Mouse (Mus musculus) skeletal muscle tissue, adult 2 months (tissue): ENCODE data around the gene F11r.

ENCODE experiments used
- DNase-seq: peaks from one replicate; pipeline ENCODE4 v3.0.0-alpha.2; 2012; ENCODE audit warnings: low read depth, low spot score

F11r gene

DNA sequence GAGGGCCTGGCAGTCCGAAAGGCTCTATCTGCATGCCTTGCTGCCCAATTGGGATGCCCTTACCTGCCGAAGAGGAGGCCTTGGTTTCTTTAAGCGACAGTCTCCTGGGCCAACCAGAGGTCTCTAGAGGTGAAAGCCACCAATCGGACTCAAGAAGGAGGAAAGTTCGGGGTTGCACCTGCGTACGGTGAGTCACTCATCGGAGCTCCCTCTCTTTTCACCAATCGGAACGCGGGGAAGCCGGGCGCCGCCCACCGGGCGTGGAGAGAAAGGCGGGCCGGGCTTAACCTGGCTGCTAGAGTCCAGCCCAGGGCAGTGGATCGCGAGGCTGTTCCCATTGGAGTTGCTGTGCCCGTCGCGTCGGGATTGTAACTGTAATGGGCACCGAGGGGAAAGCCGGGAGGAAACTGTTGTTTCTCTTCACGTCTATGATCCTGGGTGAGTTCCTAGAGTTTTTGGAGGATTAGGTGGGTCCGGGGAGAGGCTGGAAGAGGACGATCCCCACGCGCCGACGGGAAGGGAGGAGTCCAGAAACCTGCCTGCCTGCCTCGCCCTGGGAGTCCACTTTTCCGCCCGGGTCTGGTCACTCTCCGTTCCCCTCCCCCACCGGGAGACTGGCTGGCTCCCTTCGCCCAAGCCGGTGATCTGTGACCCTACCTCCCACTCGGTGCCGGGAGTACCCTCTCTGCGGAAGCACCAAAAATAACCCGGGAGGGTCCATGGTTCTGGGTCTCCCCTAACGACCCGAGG lies at the start of gene F11r:
TSS of gene F11r (plus strand) at position 272 of the 750 bp plus-strand sequence.
- no peak for DNase-seq

DNA sequence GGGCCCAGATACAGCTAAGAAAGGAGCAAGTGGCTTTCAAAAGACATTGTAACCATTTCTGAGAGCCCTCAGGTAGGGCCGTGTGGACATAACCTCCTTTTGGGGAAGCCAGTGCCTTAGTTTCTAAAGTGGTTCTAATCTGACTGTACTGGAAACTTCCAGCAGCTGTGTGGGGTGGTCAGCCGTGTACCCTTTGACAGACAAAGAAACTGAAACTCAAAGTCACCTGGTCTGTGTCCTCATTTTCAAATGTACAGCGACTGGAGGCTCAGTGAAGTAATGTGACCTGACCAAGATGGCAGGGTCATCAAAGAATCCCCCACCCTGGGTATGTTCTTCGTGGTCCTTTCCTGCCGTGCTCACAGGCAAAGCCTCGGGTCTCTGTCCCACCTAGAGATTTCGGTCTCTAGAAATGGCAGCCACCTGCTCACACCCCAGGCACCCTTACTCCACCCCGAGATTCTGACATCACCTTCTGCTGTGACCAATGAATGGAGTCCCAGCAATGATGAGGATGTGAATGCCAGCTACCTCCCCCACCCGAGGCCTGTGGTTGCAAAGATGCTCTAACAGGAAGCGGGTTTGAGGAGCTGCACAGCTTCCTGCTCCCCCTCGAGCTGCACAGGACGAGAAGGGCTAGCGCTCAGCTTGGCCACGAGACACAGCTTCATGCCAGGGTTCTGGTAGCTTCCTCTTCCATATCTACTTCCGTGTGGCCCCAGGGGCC lies 48.8 kb upstream of the F11r start, which contains the start of gene Arhgap30:
TSS of gene Arhgap30 (plus strand) at position 579 of the 727 bp plus-strand sequence.
- peak; percentile 75 for DNase-seq

DNA sequence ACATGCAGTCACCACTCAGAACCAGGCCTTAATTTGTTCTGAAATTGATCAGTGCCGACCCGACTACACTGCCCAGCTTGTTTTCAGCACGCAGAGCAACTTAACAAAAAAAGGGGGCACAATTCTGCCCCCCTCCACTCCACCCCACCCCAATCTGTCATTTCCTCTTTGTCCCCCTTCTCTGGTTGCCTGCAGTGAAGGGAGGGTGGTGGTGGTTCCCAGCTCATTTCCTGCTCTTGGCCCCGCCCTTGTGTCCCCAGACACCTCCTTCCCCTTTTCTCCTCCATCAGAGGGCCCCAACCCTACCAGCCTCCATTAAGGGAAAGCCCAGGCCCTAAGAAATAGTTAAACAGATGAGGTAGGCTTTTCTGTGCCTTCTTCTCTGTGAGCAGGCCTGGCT lies 47.2 kb upstream of the F11r start:
- peak; percentile 39 for DNase-seq

DNA sequence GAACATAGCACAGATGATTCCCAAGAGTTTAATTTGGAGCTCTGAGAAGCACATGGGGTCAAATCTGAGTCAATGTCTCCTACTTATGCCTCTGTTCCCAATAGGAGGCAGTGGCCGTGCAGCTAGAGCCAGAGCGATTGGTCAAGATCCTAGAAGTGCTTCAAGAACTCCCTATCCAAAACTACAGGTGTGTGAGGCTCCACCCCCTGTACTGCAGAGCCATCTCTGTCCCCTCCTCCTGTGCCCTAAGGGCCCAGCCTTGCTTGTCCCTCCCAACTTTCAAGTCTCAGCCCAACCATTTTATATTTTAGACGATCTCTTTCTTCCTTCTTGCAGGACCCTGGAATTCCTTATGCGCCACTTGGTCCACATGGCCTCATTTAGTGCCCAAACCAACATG lies 35.5 kb upstream of the F11r start:
- no peak for DNase-seq

DNA sequence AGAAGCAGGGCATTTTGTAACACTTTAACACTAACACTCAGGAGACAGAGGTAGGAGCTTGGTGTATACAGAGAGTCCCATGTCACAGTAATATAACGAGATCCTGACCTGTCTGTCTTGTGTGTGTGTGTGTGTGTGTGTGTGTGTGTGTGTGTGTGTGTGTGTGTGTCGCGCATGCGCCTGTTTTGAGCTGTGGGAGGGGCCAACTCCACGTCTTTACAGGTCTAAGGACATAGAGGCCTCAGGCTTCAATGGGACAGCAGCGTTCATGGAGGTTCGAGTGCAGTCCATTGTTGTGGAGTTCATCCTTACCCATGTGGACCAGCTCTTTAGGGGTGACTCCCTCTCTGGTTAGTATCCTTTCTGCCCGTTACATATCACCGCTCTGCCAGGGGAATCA lies 34.3 kb upstream of the F11r start:
- DNase-seq, result no peak

DNA sequence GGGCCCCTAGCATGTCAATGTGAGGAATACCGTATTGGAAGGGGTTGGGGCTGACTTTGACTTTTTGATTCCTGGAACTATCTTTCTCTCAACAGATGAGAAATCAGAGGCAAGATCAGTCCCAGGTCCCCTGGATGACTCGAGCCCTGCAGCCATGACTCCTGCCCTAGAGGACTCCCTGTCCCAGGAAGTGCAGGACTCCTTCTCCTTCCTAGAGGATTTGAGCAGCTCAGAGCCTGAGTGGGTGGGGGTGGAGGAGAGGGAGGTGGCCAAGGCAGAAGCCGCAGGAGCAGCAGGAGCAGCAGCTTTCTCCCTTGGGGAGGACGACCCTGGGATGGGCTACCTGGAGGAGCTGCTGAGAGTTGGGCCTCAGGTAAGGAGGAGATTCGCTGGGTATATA lies 30.1 kb upstream of the F11r start:
- no peak for DNase-seq

DNA sequence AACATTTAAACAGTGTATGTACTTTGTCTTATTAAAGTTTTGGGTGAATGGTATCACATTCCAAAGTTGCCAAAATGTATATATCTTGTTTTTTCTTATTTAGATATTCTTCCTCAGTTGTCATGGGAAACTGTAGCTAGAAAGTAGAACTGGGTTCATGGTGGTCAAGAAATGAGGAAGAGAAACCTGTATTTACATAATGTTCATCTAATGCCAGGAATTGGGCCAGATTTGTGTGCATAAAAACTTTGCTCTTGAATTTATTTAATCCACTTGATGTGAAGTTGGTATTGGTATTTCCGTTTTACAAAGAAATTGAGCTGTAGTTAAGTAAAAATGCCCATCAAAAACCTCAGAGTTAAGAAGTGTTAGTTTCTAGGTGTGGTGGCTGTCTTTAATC lies 27.1 kb upstream of the F11r start:
- DNase-seq, result no peak

DNA sequence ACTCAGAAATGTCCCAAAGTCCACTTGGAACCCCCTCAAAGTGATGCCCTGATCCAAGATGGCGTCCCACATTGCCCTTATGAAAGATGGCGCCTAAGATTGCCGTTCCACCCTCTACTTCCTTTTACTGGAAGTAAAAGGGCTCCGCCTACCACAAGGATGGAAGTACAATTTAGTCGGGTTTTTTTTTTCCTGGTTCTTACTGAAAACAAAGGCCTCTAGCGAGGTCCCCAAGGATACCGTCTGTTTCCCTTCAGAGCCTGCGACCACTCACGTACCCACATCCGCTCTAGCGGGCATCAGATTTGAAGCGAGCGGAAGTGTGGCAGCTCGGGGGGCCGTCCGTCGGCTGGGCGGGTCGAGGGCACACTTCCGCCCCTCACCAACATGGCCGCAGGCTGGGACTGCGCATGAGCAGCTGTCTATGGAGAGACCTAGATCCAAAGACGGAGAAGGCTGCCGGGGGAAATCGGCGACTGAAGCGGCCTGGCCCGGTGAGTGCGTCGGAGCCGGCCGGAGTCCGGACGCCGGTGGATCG lies 26.3 kb upstream of the F11r start, which contains the start of gene Usf1:
TSS of gene Usf1 (plus strand) at position 367 of the 538 bp plus-strand sequence.
- peak; percentile 90 for DNase-seq

DNA sequence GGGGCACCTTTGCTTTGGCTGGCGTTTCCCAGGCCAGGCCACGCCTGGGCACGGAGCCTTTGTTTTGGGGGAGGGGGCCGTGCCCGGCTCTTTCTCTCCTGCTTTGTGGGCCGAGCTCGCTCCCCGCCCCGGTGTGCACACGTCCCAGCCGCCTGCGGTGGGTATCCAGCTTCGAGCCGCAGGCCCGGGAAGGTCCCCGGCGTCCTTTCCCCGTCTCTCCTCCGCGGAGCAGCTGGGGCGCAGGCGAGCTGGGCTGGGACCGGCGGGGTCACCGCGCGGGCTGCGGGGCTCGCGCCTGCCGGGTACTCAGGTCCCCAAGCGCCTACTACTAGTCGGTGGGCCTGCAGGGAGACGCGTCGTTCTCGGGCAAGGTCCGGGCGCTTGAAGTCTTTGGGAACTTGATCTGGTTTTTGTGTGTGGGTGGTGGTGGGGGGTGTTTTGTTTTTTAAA lies 25.8 kb upstream of the F11r start:
- no peak for DNase-seq

DNA sequence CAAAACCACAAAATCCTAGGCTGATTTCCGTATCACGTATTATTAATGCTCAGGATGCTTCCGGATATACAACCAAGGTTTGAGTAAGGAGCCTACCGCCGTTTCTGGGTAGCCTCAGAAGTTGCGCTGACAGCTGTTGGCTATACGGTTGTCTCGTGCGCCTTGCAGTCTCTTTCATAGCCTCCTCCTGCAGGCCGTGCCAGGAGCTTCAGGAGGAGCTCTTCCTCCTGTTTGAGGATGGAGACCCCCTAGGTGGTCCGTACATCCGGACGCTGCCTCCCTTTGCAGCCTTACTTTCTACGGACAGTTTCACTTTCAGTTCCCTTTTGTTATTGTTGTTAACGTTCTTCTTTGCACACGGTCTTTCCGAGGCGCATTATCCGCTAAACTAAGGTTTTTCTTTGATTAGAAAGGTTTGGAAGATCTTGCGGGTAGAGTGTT lies 25.3 kb upstream of the F11r start:
- no peak for DNase-seq

DNA sequence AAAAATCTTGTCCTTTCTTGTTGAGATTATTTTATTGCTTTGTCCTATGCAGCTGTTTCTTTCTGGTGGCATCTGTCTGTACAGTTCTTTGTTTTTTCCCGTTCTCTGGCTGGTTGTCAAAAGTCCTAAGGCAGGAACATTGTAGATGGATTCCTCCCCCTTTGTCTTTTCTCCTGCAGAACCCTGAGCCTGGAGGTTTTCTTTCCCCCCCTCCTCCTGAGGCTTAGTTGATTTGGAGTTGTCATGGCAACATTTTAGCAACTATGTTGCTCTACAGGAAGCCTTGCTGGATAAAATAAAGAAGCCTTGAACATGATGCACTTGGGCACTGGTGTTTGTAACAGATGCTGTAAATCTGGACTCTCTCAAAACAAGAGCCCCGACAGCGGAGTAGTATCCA lies 24.9 kb upstream of the F11r start:
- no peak for DNase-seq

DNA sequence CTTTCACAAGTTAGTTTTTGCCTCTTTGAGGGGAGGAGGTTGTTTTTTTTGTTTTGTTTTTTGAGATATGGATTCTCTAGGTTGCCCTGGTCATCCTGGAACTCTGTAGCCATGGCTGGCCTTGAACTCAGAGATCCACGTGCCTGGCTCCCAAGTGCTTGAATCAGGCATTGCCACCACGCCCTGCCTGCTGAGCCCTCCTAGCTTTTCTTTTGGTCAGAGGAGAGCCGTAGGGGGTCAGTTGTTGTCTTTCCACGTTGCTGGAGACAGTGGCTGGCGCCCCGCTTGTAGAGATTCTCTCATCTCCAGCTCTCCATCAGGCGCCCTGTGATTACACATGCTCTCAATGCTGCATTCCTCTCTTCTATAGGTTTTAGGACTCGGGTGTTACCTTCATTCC lies 23.7 kb upstream of the F11r start:
- no peak for DNase-seq

DNA sequence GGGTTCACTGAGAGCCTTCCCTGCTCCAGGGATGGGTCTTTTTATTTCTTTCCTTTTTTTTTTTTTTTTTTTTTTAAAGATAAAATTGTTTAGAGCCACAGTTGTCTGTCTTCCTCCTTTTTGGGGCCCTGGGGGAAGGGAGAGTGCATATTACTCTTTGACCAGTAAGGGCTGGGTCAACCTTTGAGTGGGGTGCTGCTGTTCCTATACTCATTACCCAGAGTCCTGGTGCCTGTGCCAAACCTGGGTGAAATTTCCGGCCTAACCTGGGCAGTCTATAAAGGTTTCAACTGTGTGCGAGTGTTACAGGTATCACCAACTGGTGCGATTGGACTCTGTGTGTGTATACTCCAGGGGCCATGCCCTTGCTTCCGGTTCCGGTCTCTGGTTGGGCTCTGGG lies 18.7 kb upstream of the F11r start, which contains the start of gene Tstd1:
TSS of gene Tstd1 (plus strand) at position 213 of the 400 bp plus-strand sequence.
- DNase-seq, result no peak

DNA sequence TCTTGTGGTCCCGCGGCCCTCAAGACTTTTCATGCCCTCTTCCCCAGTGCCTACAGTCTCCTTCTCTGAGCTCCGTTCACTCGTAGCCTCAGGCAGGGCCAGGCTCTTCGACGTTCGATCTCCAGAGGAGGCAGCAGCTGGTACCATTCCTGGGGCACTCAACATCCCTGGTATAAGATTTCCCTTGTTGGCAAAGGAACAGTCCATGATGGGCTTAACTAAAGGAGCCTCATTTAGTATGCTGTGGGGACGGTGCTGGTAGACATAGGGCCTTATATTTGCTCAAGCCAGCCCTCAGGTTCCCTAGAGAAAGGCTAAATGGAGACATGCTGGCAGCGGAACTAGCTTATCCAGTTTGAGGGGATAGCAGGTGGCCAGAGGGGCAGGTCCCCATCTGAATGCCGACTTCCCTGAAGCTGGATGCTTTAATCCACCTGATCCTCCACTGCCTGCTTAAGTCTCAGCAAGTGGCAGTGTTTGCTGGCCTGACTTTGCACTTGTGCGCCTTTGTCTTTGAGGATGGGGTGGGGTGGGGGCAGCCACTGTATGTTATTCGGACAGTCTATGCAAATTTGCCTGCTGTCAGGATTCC lies 17.9 kb upstream of the F11r start:
- DNase-seq, result no peak

DNA sequence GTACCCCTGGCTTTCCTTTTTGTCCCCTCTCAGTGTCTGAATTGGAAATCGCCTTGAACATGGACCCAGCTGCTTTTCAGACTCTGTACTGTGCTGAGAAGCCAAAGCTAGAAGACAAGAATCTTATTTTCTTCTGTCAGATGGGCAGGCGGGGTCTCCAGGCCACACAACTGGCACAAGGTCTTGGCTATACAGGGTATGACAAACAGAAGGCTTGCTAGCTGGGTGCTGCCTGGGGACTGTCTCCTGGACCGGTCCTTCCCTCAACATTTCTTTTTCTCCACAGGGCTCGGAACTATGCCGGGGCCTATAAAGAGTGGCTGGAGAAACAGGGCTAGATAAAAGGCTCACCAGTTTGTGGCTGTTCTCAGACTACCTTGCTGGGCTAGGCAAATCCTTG lies 17.4 kb upstream of the F11r start:
- DNase-seq, result no peak

DNA sequence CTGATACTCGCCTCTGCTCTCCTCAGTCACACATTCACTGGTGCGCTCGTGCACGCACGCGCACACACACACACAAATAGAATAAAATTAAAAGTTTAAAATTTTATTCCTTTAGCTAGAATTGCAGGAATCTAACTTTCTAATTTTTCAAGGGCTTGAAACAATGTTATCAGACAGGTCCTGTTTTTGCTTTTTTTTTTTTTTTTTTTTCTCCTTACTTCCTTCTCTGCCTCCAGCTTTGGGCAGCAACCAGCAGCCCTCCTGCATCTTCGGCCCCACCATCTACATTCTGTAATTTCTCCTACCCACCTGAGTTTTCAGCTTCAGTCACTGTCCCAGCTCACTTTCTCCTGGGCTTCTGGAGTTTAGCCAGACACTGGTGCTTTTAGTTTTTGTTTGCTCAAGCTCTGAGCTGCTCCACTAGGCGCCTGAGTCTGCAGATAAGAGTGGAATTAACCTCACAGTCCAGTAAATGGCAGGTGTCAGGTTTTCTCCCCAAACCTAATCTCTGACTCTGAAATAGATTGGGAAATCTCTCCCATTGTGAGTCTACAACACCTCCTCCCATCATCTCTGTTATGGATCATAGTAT lies 14.7 kb upstream of the F11r start:
- DNase-seq, result no peak

DNA sequence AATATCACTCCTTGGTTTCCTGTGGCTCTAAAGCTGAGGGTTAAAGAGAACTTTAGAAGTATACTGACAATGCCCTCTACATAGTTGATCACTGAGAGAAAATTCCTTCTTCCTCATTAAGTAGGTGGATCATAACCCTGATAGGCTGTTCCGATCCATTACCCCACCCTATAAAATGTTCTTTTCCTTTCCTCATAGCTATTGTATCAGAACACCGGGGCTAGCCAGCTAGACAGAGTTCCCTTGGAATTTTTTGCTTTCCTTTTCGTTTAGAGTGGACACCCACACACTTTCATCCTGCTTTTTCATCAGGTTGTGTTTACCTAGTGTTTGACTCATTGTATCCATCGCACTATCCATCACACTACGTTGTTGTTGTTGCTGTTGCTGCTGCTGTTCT lies 12.7 kb upstream of the F11r start:
- DNase-seq, result no peak

DNA sequence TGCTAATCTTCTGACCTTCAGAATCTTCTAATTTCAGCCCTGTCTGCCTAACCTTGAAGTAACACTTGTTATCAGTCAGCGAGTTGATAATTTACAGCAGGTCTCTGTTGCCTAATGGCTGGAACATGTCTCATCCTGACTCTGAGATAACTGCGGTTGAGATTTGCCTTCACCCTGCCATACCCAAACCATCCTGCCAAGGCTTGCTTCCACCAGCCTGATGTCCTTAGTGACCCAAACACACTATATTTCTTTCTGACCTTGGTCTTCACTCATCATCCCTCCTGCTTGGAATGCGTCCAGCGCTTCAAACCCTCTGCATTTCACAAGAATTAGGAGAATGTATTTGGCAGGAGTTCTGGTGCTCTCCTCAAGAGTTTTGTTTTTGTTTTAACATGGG lies 12.2 kb upstream of the F11r start:
- DNase-seq, result no peak

DNA sequence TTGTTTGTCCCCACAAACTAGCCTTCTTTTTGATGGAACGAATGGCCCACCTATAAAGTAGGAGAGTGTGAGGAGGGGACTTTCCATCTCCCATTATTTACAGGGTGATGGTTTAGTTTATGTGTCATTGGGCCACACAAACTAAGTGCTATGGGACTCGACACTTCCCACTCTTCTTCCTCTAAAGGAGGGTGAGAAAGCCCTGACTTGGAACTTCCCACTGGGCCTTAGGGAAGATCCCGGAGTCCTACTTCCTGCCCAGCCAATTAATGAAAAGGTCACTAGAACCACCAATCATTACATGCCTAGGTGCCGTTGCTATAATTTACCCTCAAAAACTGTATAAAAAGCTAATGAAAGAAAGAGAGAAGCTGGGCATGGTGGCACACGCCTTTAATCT lies 5.2 kb upstream of the F11r start:
- no peak for DNase-seq

DNA sequence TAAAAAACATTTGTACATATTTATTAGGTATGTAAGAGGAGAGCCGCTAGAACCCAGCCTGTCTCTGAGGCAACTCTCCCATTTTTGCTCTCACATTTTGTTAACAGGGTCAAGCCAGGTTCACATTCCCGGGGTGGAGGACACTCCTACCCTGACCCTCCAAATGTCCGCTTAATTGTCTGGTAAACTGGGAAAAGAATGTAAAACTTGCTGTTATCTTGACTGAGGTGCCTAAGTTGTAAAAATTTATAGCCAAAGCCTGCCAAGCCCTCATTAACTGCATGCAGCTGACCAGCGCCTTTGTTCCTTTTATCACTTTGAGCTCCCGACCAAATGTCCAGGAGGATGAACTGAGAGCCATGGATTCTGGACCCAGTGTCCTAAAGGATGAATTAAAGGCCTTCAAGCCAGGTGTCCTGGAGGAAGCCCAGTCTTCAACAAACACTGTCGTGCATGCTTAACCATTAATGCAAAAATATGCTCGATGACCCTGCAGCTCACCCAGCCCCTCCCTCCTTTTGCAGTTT lies 2.0 kb upstream of the F11r start:
- DNase-seq, result no peak

DNA sequence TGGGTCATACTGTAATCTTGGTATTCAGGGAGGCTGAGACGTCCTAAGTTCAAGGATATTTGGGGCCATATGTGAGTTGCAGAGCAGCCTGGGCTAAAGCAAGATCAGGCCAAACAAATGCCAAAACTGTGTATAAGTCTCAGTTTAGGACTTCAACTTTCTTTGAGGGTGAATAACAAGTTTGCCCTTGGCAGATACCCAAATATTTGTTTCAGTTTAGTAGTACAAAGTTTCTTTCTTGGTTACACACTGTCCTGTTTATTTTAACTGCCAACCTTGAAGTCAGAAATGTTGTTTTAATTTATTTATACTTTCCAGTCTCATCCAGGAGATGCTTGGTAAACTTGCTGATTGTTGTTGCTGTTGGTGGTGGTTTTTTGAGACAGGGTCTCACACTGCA lies 1.4 kb upstream of the F11r start:
- no peak for DNase-seq
